Mouse (Mus musculus): Measurements from ENCODE around the gene Mpp3. TPM values are rescaled to one million over a fixed set of nuclear protein-coding genes. Genes with fewer than 3 reads are reported as not detected.

Mpp3 gene
- polyA plus RNA-seq, 1 experiment from 2014 or later, result 62.9 TPM

GRCm38 (mm10) chr11:101971410-101971809, 56.9 kb downstream of the Mpp3 start:
- H3K27ac ChIP-seq, result no peak overlapping the region
- no peaks in the 10 kb centered on the region for H3K9me3 ChIP-seq
- H3K9ac ChIP-seq, result no peak overlapping the region
- ATAC-seq (replicated peaks), result no peak
- H3K4me1 ChIP-seq, result no peaks in the 10 kb centered on the region; the same call in 1 of the 2 replicates
- peaks cover 5% of the 10 kb centered on the region for H3K27me3 ChIP-seq (replicated peaks)
- WGBS, result 45% methylated on average over 3 of the region's 3 CpGs
- H3K4me2 ChIP-seq, result no peak overlapping the region
- H3K4me3 ChIP-seq, result no peak overlapping the region
- H3K36me3 ChIP-seq (replicated peaks), result no peaks in the 10 kb centered on the region

- Histone ChIP-seq H3K4me1 (no peaks in the 10 kb centered on the region; the same call in 1 of the 2 replicates), H3K9ac (no peak overlapping the region), H3K36me3 (replicated peaks) (no peaks in the 10 kb centered on the region), H3K27me3 (replicated peaks) (peaks cover 19% of the 10 kb centered on the region), H3K4me3 (no peak overlapping the region), H3K9me3 (no peaks in the 10 kb centered on the region), H3K4me2 (no peak overlapping the region), H3K27ac (no peak overlapping the region)
- WGBS, result 85% methylated on average over 13 of the region's 13 CpGs
- ATAC-seq (replicated peaks), result no peak
Observed at GRCm38 (mm10) chr11:101969835-101970234, 58.4 kb downstream of the Mpp3 start.

GRCm38 (mm10) chr11:101968791-101969190, 59.5 kb downstream of the Mpp3 start:
- no peaks in the 10 kb centered on the region for H3K9me3 ChIP-seq
- H3K4me1 ChIP-seq, result peaks cover 9% of the 10 kb centered on the region
- H3K4me3 ChIP-seq, result no peak overlapping the region
- WGBS, result 0% methylated on average over 5 of the region's 5 CpGs
- no peaks in the 10 kb centered on the region for H3K36me3 ChIP-seq (replicated peaks)
- peak; percentile 45 for ATAC-seq (replicated peaks)
- H3K27me3 ChIP-seq (replicated peaks), result peaks cover 30% of the 10 kb centered on the region
- H3K27ac ChIP-seq, result no peak overlapping the region
- H3K9ac ChIP-seq, result no peak overlapping the region
- no peak overlapping the region for H3K4me2 ChIP-seq

- ATAC-seq (replicated peaks), result no peak
- peaks cover 35% of the 10 kb centered on the region for H3K27me3 ChIP-seq (replicated peaks)
Observed at GRCm38 (mm10) chr11:101968311-101968710, 60.0 kb downstream of the Mpp3 start.

GRCm38 (mm10) chr11:101966965-101967614, 61.2 kb downstream of the Mpp3 start, which contains the start of gene Sost:
Gene Sost (minus strand): TSS chr11:101967015.
- WGBS, result 22% methylated on average over 10 of the region's 10 CpGs
- Histone ChIP-seq H3K4me2 (no peak within 1 kb of the TSS), H3K4me1 (peaks cover 21% of the 10 kb centered on the region), H3K9me3 (no peaks in the 10 kb centered on the region), H3K36me3 (replicated peaks) (no peaks in the 10 kb centered on the region), H3K27me3 (replicated peaks) (peaks cover 46% of the 10 kb centered on the region), H3K4me3 (no peak within 1 kb of the TSS), H3K27ac (no peak within 1 kb of the TSS), H3K9ac (no peak within 1 kb of the TSS)
- no peak for ATAC-seq (replicated peaks)

More at GRCm38 (mm10) chr11:101968311-101968710, 60.0 kb downstream of the Mpp3 start:
- Histone ChIP-seq H3K4me3 (no peak overlapping the region), H3K4me1 (peaks cover 14% of the 10 kb centered on the region), H3K36me3 (replicated peaks) (no peaks in the 10 kb centered on the region), H3K4me2 (no peak overlapping the region), H3K9me3 (no peaks in the 10 kb centered on the region), H3K9ac (no peak overlapping the region), H3K27ac (no peak overlapping the region)
- 21% methylated on average over 7 of the region's 7 CpGs for WGBS

GRCm38 (mm10) chr11:101965553-101965952, 62.7 kb downstream of the Mpp3 start:
- Histone ChIP-seq H3K27me3 (replicated peaks) (peaks cover 62% of the 10 kb centered on the region), H3K27ac (no peak overlapping the region), H3K9ac (no peak overlapping the region), H3K4me1 (peaks cover 21% of the 10 kb centered on the region), H3K36me3 (replicated peaks) (no peaks in the 10 kb centered on the region), H3K4me3 (no peak overlapping the region), H3K9me3 (no peaks in the 10 kb centered on the region), H3K4me2 (no peak overlapping the region)
- 19% methylated on average over 2 of the region's 2 CpGs for WGBS
- ATAC-seq (replicated peaks), result no peak

- Histone ChIP-seq H3K9ac (no peak overlapping the region), H3K4me2 (no peak overlapping the region), H3K4me1 (peaks cover 21% of the 10 kb centered on the region), H3K27me3 (replicated peaks) (peaks cover 69% of the 10 kb centered on the region), H3K4me3 (no peak overlapping the region), H3K27ac (no peak overlapping the region), H3K36me3 (replicated peaks) (no peaks in the 10 kb centered on the region), H3K9me3 (no peaks in the 10 kb centered on the region)
- ATAC-seq (replicated peaks), result no peak
- WGBS, result 4% methylated on average over 8 of the region's 8 CpGs
Observed at GRCm38 (mm10) chr11:101964647-101965046, 63.6 kb downstream of the Mpp3 start.

- H3K27ac ChIP-seq, result no peak overlapping the region
- peak; percentile 62; the same call in 1 of the 2 replicates for ATAC-seq (replicated peaks)
- H3K9ac ChIP-seq, result peak overlapping the region; percentile 56
- H3K4me3 ChIP-seq, result peak overlapping the region; percentile 53
- H3K9me3 ChIP-seq, result no peaks in the 10 kb centered on the region
- under 1% methylated on average over 78 of the region's 78 CpGs for WGBS
- peak overlapping the region; percentile 95 for H3K4me2 ChIP-seq
- no peaks in the 10 kb centered on the region for H3K36me3 ChIP-seq (replicated peaks)
- peaks cover 21% of the 10 kb centered on the region for H3K4me1 ChIP-seq
- peaks cover 73% of the 10 kb centered on the region for H3K27me3 ChIP-seq (replicated peaks)
Observed at GRCm38 (mm10) chr11:101963473-101964291, 64.6 kb downstream of the Mpp3 start.

- peaks cover 21% of the 10 kb centered on the region for H3K4me1 ChIP-seq
- no peak overlapping the region for H3K9ac ChIP-seq
- no peaks in the 10 kb centered on the region for H3K36me3 ChIP-seq (replicated peaks)
- H3K27me3 ChIP-seq (replicated peaks), result peaks cover 73% of the 10 kb centered on the region
- no peak for ATAC-seq (replicated peaks)
- 4% methylated on average over 11 of the region's 11 CpGs for WGBS
- no peaks in the 10 kb centered on the region for H3K9me3 ChIP-seq
- no peak overlapping the region for H3K27ac ChIP-seq
- peak overlapping the region; percentile 95 for H3K4me2 ChIP-seq
- H3K4me3 ChIP-seq, result peak overlapping the region; percentile 53
Observed at GRCm38 (mm10) chr11:101963043-101963442, 65.2 kb downstream of the Mpp3 start.

GRCm38 (mm10) chr11:101957476-101957875, 70.8 kb downstream of the Mpp3 start:
- Histone ChIP-seq H3K4me1 (peaks cover 6% of the 10 kb centered on the region), H3K9ac (no peak overlapping the region), H3K27ac (no peak overlapping the region), H3K9me3 (no peaks in the 10 kb centered on the region), H3K27me3 (replicated peaks) (peaks cover 33% of the 10 kb centered on the region), H3K4me2 (no peak overlapping the region), H3K36me3 (replicated peaks) (no peaks in the 10 kb centered on the region), H3K4me3 (no peak overlapping the region)
- 58% methylated on average over 5 of the region's 5 CpGs for WGBS
- no peak for ATAC-seq (replicated peaks)

- peaks cover 3% of the 10 kb centered on the region for H3K27me3 ChIP-seq (replicated peaks)
- no peak overlapping the region for H3K9ac ChIP-seq
- H3K4me1 ChIP-seq, result peaks cover 9% of the 10 kb centered on the region
- H3K27ac ChIP-seq, result no peak overlapping the region
- ATAC-seq (replicated peaks), result no peak
- H3K36me3 ChIP-seq (replicated peaks), result no peaks in the 10 kb centered on the region
- no peak overlapping the region for H3K4me2 ChIP-seq
- no peak overlapping the region for H3K4me3 ChIP-seq
- H3K9me3 ChIP-seq, result no peaks in the 10 kb centered on the region
- 84% methylated on average over 4 of the region's 4 CpGs for WGBS
Observed at GRCm38 (mm10) chr11:101953441-101953840, 74.8 kb downstream of the Mpp3 start.

- WGBS, result 18% methylated on average over 24 of the region's 24 CpGs
- ATAC-seq (replicated peaks), result no peak
- Histone ChIP-seq H3K36me3 (replicated peaks) (no peaks in the 10 kb centered on the region), H3K4me3 (no peak overlapping the region), H3K9me3 (no peaks in the 10 kb centered on the region), H3K27me3 (replicated peaks) (peaks cover 3% of the 10 kb centered on the region), H3K9ac (no peak overlapping the region), H3K4me1 (peaks cover 9% of the 10 kb centered on the region), H3K27ac (no peak overlapping the region), H3K4me2 (peak overlapping the region; percentile 8; the same call in 1 of the 2 replicates)
Observed at GRCm38 (mm10) chr11:101952541-101953341, 75.5 kb downstream of the Mpp3 start.

All from midbrain, embryonic 15.5 days (tissue).